Mouse (Mus musculus) liver, embryonic 13.5 days (tissue): ENCODE measurements at regions not wholly inside any gene's neighbourhood (a gene's known extent, or its start where the extent isn't known, plus 50 kb on each side); places are given as distances from the start of the nearest gene placed in this dataset.

ENCODE experiments used
- ATAC-seq: fragments of 200-750 bp; cut with Nextera tagmentation; 2 replicates; pipeline ENCODE4 v1.8.0; 2017; ENCODE audit warnings: low read depth, mild to moderate bottlenecking, moderate number of reproducible peaks, moderate library complexity
- DNase-seq: peaks from one replicate; pipeline ENCODE4 v3.0.0; 2022
- H3K27ac ChIP-seq: fragments of 300-500 bp; sonication (generic); 2 replicates; pipeline ENCODE4 v1.5.1; 2015; ENCODE audit warnings: moderate library complexity, mild to moderate bottlenecking, inconsistent platforms
- H3K27me3 ChIP-seq: fragments of 300-500 bp; sonication (generic); 2 replicates; pipeline ENCODE4 v1.6.1; 2015; ENCODE audit warnings: mild to moderate bottlenecking, inconsistent platforms
- H3K36me3 ChIP-seq: fragments of 300-500 bp; sonication (generic); 2 replicates; pipeline ENCODE4 v1.6.1; 2015; ENCODE audit warnings: mild to moderate bottlenecking, inconsistent platforms
- H3K4me1 ChIP-seq: fragments of 300-500 bp; sonication (generic); replicated peaks from 2 replicates; pipeline ENCODE4 v1.6.1; 2015; ENCODE audit warnings: inconsistent platforms
- H3K4me2 ChIP-seq: fragments of 300-500 bp; sonication (generic); 2 replicates; pipeline ENCODE4 v1.6.1; 2015; ENCODE audit warnings: inconsistent platforms, mild to moderate bottlenecking, moderate library complexity
- H3K4me3 ChIP-seq: fragments of 300-500 bp; sonication (generic); replicated peaks from 2 replicates; pipeline ENCODE4 v1.5.1; 2015; ENCODE audit warnings: mild to moderate bottlenecking, inconsistent platforms
- H3K9ac ChIP-seq: fragments of 300-500 bp; sonication (generic); 2 replicates; pipeline ENCODE4 v1.6.1; 2015; ENCODE audit warnings: mild to moderate bottlenecking, inconsistent platforms
- H3K9me3 ChIP-seq: fragments of 300-500 bp; sonication (generic); replicated peaks from 2 replicates; pipeline ENCODE4 v1.6.1; 2016; ENCODE audit warnings: inconsistent platforms
- WGBS: fragments of 180-500 bp; shearing (Covaris S2); methylation state at CpG from one replicate; pipeline ENCODE4 v1.1.7; 2015; ENCODE audit not compliant: insufficient replicate concordance; 5-methylcytosine and 5-hydroxymethylcytosine counted together

GRCm38 (mm10) chr12:13059473-13059872 lies 117.8 kb upstream of the Mycn start:
- Histone ChIP-seq H3K9ac (no peak overlapping the region), H3K4me3 (no peak overlapping the region), H3K27me3 (no peaks in the 10 kb centered on the region), H3K27ac (no peak overlapping the region), H3K4me1 (no peaks in the 10 kb centered on the region), H3K9me3 (no peaks in the 10 kb centered on the region), H3K36me3 (no peaks in the 10 kb centered on the region), H3K4me2 (no peak overlapping the region)
- ATAC-seq (no peak), DNase-seq (no peak)
- 63% methylated on average over 2 of the region's 3 CpGs for WGBS

GRCm38 (mm10) chr12:13056246-13056645 lies 114.5 kb upstream of the Mycn start:
- no peak overlapping the region for H3K4me2 ChIP-seq
- no peaks in the 10 kb centered on the region for H3K36me3 ChIP-seq
- ATAC-seq (no peak), DNase-seq (no peak)
- H3K27me3 ChIP-seq = no peaks in the 10 kb centered on the region
- H3K4me1 ChIP-seq = no peaks in the 10 kb centered on the region
- H3K27ac ChIP-seq = no peak overlapping the region
- H3K4me3 ChIP-seq = no peak overlapping the region
- WGBS = 57% methylated on average over 7 of the region's 7 CpGs
- no peaks in the 10 kb centered on the region for H3K9me3 ChIP-seq
- no peak overlapping the region for H3K9ac ChIP-seq

- WGBS = 47% methylated on average over 3 of the region's 3 CpGs
- Histone ChIP-seq H3K4me1 (no peaks in the 10 kb centered on the region), H3K4me2 (no peak overlapping the region), H3K27ac (no peak overlapping the region), H3K27me3 (0 out of 2 replicates have a peak, but pooled peaks cover 5% of the 10 kb centered on the region), H3K4me3 (no peak overlapping the region), H3K36me3 (no peaks in the 10 kb centered on the region), H3K9ac (no peak overlapping the region), H3K9me3 (no peaks in the 10 kb centered on the region)
- DNase-seq (no peak), ATAC-seq (no peak)
Measured at GRCm38 (mm10) chr12:13054611-13055010, 112.9 kb upstream of the Mycn start.

GRCm38 (mm10) chr12:13053746-13054145 lies 112.0 kb upstream of the Mycn start:
- 61% methylated on average over 5 of the region's 5 CpGs for WGBS
- DNase-seq = no peak

GRCm38 (mm10) chr12:13052845-13053623 lies 111.3 kb upstream of the Mycn start:
- Histone ChIP-seq H3K27me3 (0 out of 2 replicates have a peak, but pooled peaks cover 9% of the 10 kb centered on the region), H3K4me1 (peaks cover 4% of the 10 kb centered on the region; the same call in 1 of the 2 replicates), H3K36me3 (no peaks in the 10 kb centered on the region), H3K4me3 (no peak overlapping the region), H3K4me2 (no peak overlapping the region), H3K9me3 (no peaks in the 10 kb centered on the region), H3K9ac (no peak overlapping the region), H3K27ac (no peak overlapping the region)
- 50% methylated on average over 9 of the region's 9 CpGs for WGBS
- no peak for DNase-seq
- ATAC-seq = no peak

More at GRCm38 (mm10) chr12:13053746-13054145, 112.0 kb upstream of the Mycn start:
- Histone ChIP-seq H3K27me3 (0 out of 2 replicates have a peak, but pooled peaks cover 9% of the 10 kb centered on the region), H3K4me1 (peaks cover 3% of the 10 kb centered on the region; the same call in 1 of the 2 replicates), H3K36me3 (no peaks in the 10 kb centered on the region), H3K9ac (no peak overlapping the region), H3K9me3 (no peaks in the 10 kb centered on the region), H3K27ac (no peak overlapping the region), H3K4me3 (no peak overlapping the region), H3K4me2 (no peak overlapping the region)
- no peak for ATAC-seq

- no peak overlapping the region for H3K4me3 ChIP-seq
Measured at GRCm38 (mm10) chr12:13052164-13052563, 110.5 kb upstream of the Mycn start.

GRCm38 (mm10) chr12:13049659-13050058 lies 107.9 kb upstream of the Mycn start:
- Histone ChIP-seq H3K9me3 (no peaks in the 10 kb centered on the region), H3K27ac (no peak overlapping the region), H3K27me3 (0 out of 2 replicates have a peak, but pooled peaks cover 9% of the 10 kb centered on the region), H3K36me3 (no peaks in the 10 kb centered on the region), H3K9ac (no peak overlapping the region), H3K4me2 (no peak overlapping the region), H3K4me3 (no peak overlapping the region), H3K4me1 (peaks cover 6% of the 10 kb centered on the region; the same call in 1 of the 2 replicates)
- DNase-seq = no peak
- 17% methylated on average over 8 of the region's 8 CpGs for WGBS
- no peak for ATAC-seq

More at GRCm38 (mm10) chr12:13052164-13052563, 110.5 kb upstream of the Mycn start:
- H3K4me2 ChIP-seq = no peak overlapping the region
- no peak overlapping the region for H3K9ac ChIP-seq
- H3K4me1 ChIP-seq = peaks cover 6% of the 10 kb centered on the region; the same call in 1 of the 2 replicates
- DNase-seq = no peak
- no peaks in the 10 kb centered on the region for H3K9me3 ChIP-seq
- H3K36me3 ChIP-seq = no peaks in the 10 kb centered on the region
- 69% methylated on average over 6 of the region's 6 CpGs for WGBS
- no peak overlapping the region for H3K27ac ChIP-seq
- no peak for ATAC-seq
- H3K27me3 ChIP-seq = 0 out of 2 replicates have a peak, but pooled peaks cover 9% of the 10 kb centered on the region

GRCm38 (mm10) chr12:13048168-13048727 lies 106.5 kb upstream of the Mycn start:
- Histone ChIP-seq H3K9me3 (no peaks in the 10 kb centered on the region), H3K27ac (no peak overlapping the region), H3K4me3 (no peak overlapping the region), H3K9ac (no peak overlapping the region), H3K4me1 (peaks cover 6% of the 10 kb centered on the region; the same call in 1 of the 2 replicates), H3K27me3 (0 out of 2 replicates have a peak, but pooled peaks cover 9% of the 10 kb centered on the region), H3K4me2 (no peak overlapping the region), H3K36me3 (no peaks in the 10 kb centered on the region)
- DNase-seq (no peak), ATAC-seq (no peak)
- WGBS = 48% methylated on average over 13 of the region's 13 CpGs

GRCm38 (mm10) chr12:13042934-13043333 lies 101.2 kb upstream of the Mycn start:
- Histone ChIP-seq H3K27me3 (no peaks in the 10 kb centered on the region), H3K4me3 (no peak overlapping the region), H3K27ac (no peak overlapping the region), H3K9me3 (no peaks in the 10 kb centered on the region), H3K36me3 (no peaks in the 10 kb centered on the region), H3K4me2 (no peak overlapping the region), H3K9ac (no peak overlapping the region), H3K4me1 (0 out of 2 replicates have a peak, but pooled peaks cover 1% of the 10 kb centered on the region)
- WGBS = 70% methylated on average over 7 of the region's 7 CpGs
- ATAC-seq (no peak), DNase-seq (no peak)

GRCm38 (mm10) chr12:13035108-13035741 lies 93.5 kb upstream of the Mycn start:
- no peak for ATAC-seq
- Histone ChIP-seq H3K9me3 (no peaks in the 10 kb centered on the region), H3K27me3 (no peaks in the 10 kb centered on the region), H3K27ac (no peak overlapping the region), H3K4me2 (no peak overlapping the region), H3K4me1 (no peaks in the 10 kb centered on the region), H3K4me3 (no peak overlapping the region), H3K36me3 (no peaks in the 10 kb centered on the region), H3K9ac (no peak overlapping the region)
- 63% methylated on average over 5 of the region's 5 CpGs for WGBS
- DNase-seq = no peak

GRCm38 (mm10) chr12:13030333-13030732 lies 88.6 kb upstream of the Mycn start:
- no peak overlapping the region for H3K27ac ChIP-seq
- ATAC-seq (no peak), DNase-seq (no peak)
- no peak overlapping the region for H3K4me3 ChIP-seq
- WGBS = 71% methylated on average over 7 of the region's 7 CpGs
- no peak overlapping the region for H3K9ac ChIP-seq
- no peak overlapping the region for H3K4me2 ChIP-seq
- H3K36me3 ChIP-seq = no peaks in the 10 kb centered on the region
- no peaks in the 10 kb centered on the region for H3K4me1 ChIP-seq
- no peaks in the 10 kb centered on the region for H3K9me3 ChIP-seq
- H3K27me3 ChIP-seq = no peaks in the 10 kb centered on the region
